Mouse (Mus musculus) ES-E14 (cell line): ENCODE results near the gene S100a5.

Experiments used
- CHD2 ChIP-seq: IDR thresholded peaks from 2 replicates; pipeline ENCODE4 v1.6.1; 2014; ENCODE audit warnings: mild to moderate bottlenecking, low read depth, low read length, inconsistent platforms
- ZC3H11A ChIP-seq: IDR thresholded peaks from 2 replicates; pipeline ENCODE4 v1.6.1; 2012; ENCODE audit warnings: low read depth, mild to moderate bottlenecking, inconsistent platforms, low read length, borderline replicate concordance
- ZNF384 ChIP-seq: IDR thresholded peaks from 2 replicates; pipeline ENCODE4 v1.6.1; 2012; ENCODE audit warnings: low read depth, low read length, inconsistent platforms

DNA sequence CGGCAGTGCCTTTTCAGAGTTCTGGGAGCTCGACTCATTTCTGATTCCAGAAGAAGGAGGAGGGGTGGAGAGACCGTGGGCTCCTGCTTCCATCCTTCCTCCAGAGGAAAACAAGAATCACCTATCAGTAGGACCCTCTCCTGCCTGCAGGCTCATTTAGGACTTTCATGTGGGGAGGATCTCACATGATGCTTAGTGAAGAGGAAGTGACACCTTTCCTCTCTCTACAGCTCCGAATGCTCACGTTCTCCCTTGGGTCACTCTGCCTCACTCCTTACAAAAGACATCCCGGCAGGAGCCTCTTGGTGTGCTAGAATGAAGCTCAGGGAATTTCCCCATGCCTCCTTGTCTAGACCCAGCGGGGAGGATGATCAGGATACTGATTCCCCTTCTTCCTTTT, 13.2 kb downstream of the S100a5 start:
- TF ChIP-seq ZC3H11A (no peak), ZNF384 (no peak), CHD2 (no peak)
